Mouse (Mus musculus) testis, adult 2 months (tissue): ENCODE results near the gene Ubc. TPM values are rescaled to one million over a fixed set of nuclear protein-coding genes. Genes with fewer than 3 reads are reported as not detected.
A peak's percentile ranks its signal among the peaks of the same experiment; 100 is the strongest.

ENCODE experiments used
- H3K27ac ChIP-seq: fragments of 200-500 bp; 2 replicates; pipeline ENCODE4 v1.5.1; 2012; ENCODE audit warnings: low read depth, low read length; ENCODE audit not compliant: control insufficient read depth, insufficient read depth
- H3K27me3 ChIP-seq: fragments of 200-500 bp; 2 replicates; pipeline ENCODE4 v1.6.1; 2012; ENCODE audit warnings: mild to moderate bottlenecking, low read length, moderate library complexity; ENCODE audit not compliant: control insufficient read depth, insufficient read depth
- H3K36me3 ChIP-seq: fragments of 200-500 bp; 2 replicates; pipeline ENCODE4 v1.6.1; 2012; ENCODE audit warnings: mild to moderate bottlenecking, low read length; ENCODE audit not compliant: control insufficient read depth, insufficient read depth
- H3K4me1 ChIP-seq: fragments of 200-500 bp; 2 replicates; pipeline ENCODE4 v1.6.1; 2012; ENCODE audit warnings: low read length; ENCODE audit not compliant: control insufficient read depth, insufficient read depth
- H3K4me3 ChIP-seq: fragments of 200-500 bp; 2 replicates; pipeline ENCODE4 v1.5.1; 2012; ENCODE audit warnings: low read depth, mild to moderate bottlenecking, low read length, moderate library complexity, mixed read lengths; ENCODE audit not compliant: control insufficient read depth
- CTCF ChIP-seq: fragments of 200-500 bp; IDR thresholded peaks from 2 replicates; pipeline ENCODE4 v1.5.1; 2012; ENCODE audit warnings: low read depth, mild to moderate bottlenecking, inconsistent platforms, low read length, moderate library complexity; ENCODE audit not compliant: control insufficient read depth, insufficient read depth, insufficient replicate concordance
- POLR2A ChIP-seq: fragments of 200-500 bp; IDR thresholded peaks from 2 replicates; pipeline ENCODE4 v1.6.1; 2012; ENCODE audit warnings: low read depth, mild to moderate bottlenecking, inconsistent platforms, low read length, moderate library complexity; ENCODE audit not compliant: control insufficient read depth
- polyA plus RNA-seq: library from polyadenylated mRNA; depleted of rRNA; stranded (reverse); fragments of >200 nt; gene quantifications from 2 replicates; pipeline ENCODE4 v1.2.3, GENCODE M21; 2012

The Ubc gene
- polyA plus RNA-seq, 1 experiment, result 1,188 TPM

GRCm38 (mm10) chr5:125403481-125404465 lies 13.8 kb upstream of the Ubc start:
- Histone ChIP-seq H3K27me3 (peaks cover 2% of the 10 kb centered on the region; the same call in 1 of the 2 replicates), H3K4me3 (peak overlapping the region; percentile 58), H3K36me3 (no peaks in the 10 kb centered on the region), H3K27ac (peak overlapping the region; percentile 10; the same call in 1 of the 2 replicates), H3K4me1 (peaks cover 33% of the 10 kb centered on the region)
- TF ChIP-seq POLR2A (no peak), CTCF (no peak)

GRCm38 (mm10) chr5:125402991-125403390 lies 13.0 kb upstream of the Ubc start:
- peaks cover 33% of the 10 kb centered on the region for H3K4me1 ChIP-seq
- peak overlapping the region; percentile 58 for H3K4me3 ChIP-seq
- H3K27me3 ChIP-seq, result peaks cover 2% of the 10 kb centered on the region; the same call in 1 of the 2 replicates
- no peak overlapping the region for H3K27ac ChIP-seq
- no peaks in the 10 kb centered on the region for H3K36me3 ChIP-seq
- no peak for TF ChIP-seq POLR2A
- TF ChIP-seq CTCF, result no peak

GRCm38 (mm10) chr5:125402476-125402875 lies 12.5 kb upstream of the Ubc start:
- TF ChIP-seq POLR2A (no peak), CTCF (no peak)
- Histone ChIP-seq H3K4me1 (peaks cover 33% of the 10 kb centered on the region), H3K27ac (no peak overlapping the region), H3K4me3 (peak overlapping the region; percentile 58), H3K27me3 (peaks cover 2% of the 10 kb centered on the region; the same call in 1 of the 2 replicates), H3K36me3 (no peaks in the 10 kb centered on the region)

- H3K27ac ChIP-seq, result no peak overlapping the region
- H3K4me3 ChIP-seq, result no peak overlapping the region
- no peaks in the 10 kb centered on the region for H3K36me3 ChIP-seq
Measured at GRCm38 (mm10) chr5:125400903-125401302, 10.9 kb upstream of the Ubc start.

GRCm38 (mm10) chr5:125395008-125395407 lies 5.0 kb upstream of the Ubc start:
- TF ChIP-seq CTCF, result no peak
- no peak for TF ChIP-seq POLR2A
- H3K4me3 ChIP-seq, result peak overlapping the region; percentile 72
- no peak overlapping the region for H3K27ac ChIP-seq
- peaks cover 18% of the 10 kb centered on the region for H3K4me1 ChIP-seq
- no peaks in the 10 kb centered on the region for H3K27me3 ChIP-seq
- H3K36me3 ChIP-seq, result no peaks in the 10 kb centered on the region

More at GRCm38 (mm10) chr5:125400903-125401302, 10.9 kb upstream of the Ubc start:
- peaks cover 2% of the 10 kb centered on the region; the same call in 1 of the 2 replicates for H3K27me3 ChIP-seq
- no peak for TF ChIP-seq POLR2A
- TF ChIP-seq CTCF, result no peak
- peaks cover 20% of the 10 kb centered on the region for H3K4me1 ChIP-seq

- peaks cover 18% of the 10 kb centered on the region for H3K4me1 ChIP-seq
- H3K27ac ChIP-seq, result peak overlapping the region; percentile 96
- no peaks in the 10 kb centered on the region for H3K36me3 ChIP-seq
- TF ChIP-seq CTCF (no peak), POLR2A (no peak)
- peak overlapping the region; percentile 72 for H3K4me3 ChIP-seq
- no peaks in the 10 kb centered on the region for H3K27me3 ChIP-seq
Measured at GRCm38 (mm10) chr5:125393622-125394603, 3.9 kb upstream of the Ubc start.
